Mouse (Mus musculus) stomach, embryonic 14.5 days (tissue): ENCODE results near the gene Slc16a11. TPM values are rescaled to one million over a fixed set of nuclear protein-coding genes. Genes with fewer than 3 reads are reported as not detected.

Experiments used
- ATAC-seq: fragments of 200-750 bp; cut with Nextera tagmentation; 2 replicates; pipeline ENCODE4 v1.8.0; 2017; ENCODE audit warnings: low read depth, moderate TSS enrichment; ENCODE audit not compliant: insufficient number of reproducible peaks, insufficient read depth, low FRiP score
- H3K27ac ChIP-seq: fragments of 300-500 bp; sonication (generic); 2 replicates; pipeline ENCODE4 v1.5.1; 2014; ENCODE audit warnings: mild to moderate bottlenecking, low read length, moderate library complexity, mixed read lengths
- H3K27me3 ChIP-seq: fragments of 300-500 bp; sonication (generic); 2 replicates; pipeline ENCODE4 v1.6.1; 2014; ENCODE audit warnings: low read length, control low read depth, mixed read lengths; ENCODE audit not compliant: control insufficient read depth, insufficient read depth
- H3K36me3 ChIP-seq: fragments of 300-500 bp; sonication (generic); 2 replicates; pipeline ENCODE4 v1.6.1; 2014; ENCODE audit warnings: mild to moderate bottlenecking, control low read depth, low read length, moderate library complexity, mixed read lengths; ENCODE audit not compliant: control insufficient read depth, insufficient read depth
- H3K4me1 ChIP-seq: fragments of 300-500 bp; sonication (generic); 2 replicates; pipeline ENCODE4 v1.6.1; 2014; ENCODE audit warnings: low read length, control low read depth, mixed read lengths; ENCODE audit not compliant: control insufficient read depth, insufficient read depth
- H3K4me2 ChIP-seq: fragments of 300-500 bp; sonication (generic); replicated peaks from 2 replicates; pipeline ENCODE4 v1.6.1; 2014; ENCODE audit warnings: low read depth, low read length, control low read depth
- H3K4me3 ChIP-seq: fragments of 300-500 bp; sonication (generic); 2 replicates; pipeline ENCODE4 v1.5.1; 2014; ENCODE audit warnings: low read depth, low read length, control low read depth
- H3K9ac ChIP-seq: fragments of 300-500 bp; sonication (generic); replicated peaks from 2 replicates; pipeline ENCODE4 v1.6.1; 2014; ENCODE audit warnings: low read depth, mild to moderate bottlenecking, control low read depth, low read length, moderate library complexity, mixed read lengths
- H3K9me3 ChIP-seq: fragments of 300-500 bp; sonication (generic); 2 replicates; pipeline ENCODE4 v1.6.1; 2016; ENCODE audit warnings: low read depth, low read length, control low read depth; ENCODE audit not compliant: control insufficient read depth
- WGBS: fragments of 180-500 bp; shearing (Covaris S2); extraction: QIAGEN DNeasy Blood & Tissue Kit; methylation state at CpG from one replicate; pipeline ENCODE4 v1.1.7; 2014; 5-methylcytosine and 5-hydroxymethylcytosine counted together
- polyA plus RNA-seq: library from polyadenylated mRNA; unstranded; fragments of >200 nt; fragmentation: Nextera tagmentation; extraction: Ambion mirVana; gene quantifications from 2 replicates; pipeline ENCODE4 v1.2.1, GENCODE M21; 2014

Gene Slc16a11
- polyA plus RNA-seq, 1 experiment from 2014 or later = 0.69 TPM

DNA sequence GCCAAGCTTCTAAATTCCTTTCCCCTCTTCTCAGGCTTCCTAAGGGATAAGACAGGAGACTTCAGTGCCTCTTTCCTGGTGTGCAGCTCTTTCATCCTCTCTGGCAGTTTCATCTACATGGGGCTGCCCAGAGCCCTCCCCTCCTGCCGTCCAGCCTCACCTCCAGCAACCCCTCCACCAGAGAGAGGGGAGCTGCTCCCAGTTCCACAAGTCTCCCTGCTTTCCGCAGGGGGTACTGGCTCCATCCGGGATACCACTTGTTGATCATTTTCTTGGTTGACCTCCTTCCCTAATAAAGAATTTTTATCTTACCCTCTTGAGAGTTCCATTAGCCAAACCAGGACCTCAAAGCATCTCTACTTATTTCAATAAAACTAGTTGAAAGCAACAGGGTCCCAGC, 3.6 kb downstream of the Slc16a11 start:
- Histone ChIP-seq H3K36me3 (no peaks in the 10 kb centered on the region; the same call in 1 of the 2 replicates), H3K4me2 (no peak overlapping the region), H3K9me3 (no peaks in the 10 kb centered on the region), H3K4me1 (peaks cover 16% of the 10 kb centered on the region; the same call in 1 of the 2 replicates), H3K4me3 (no peak overlapping the region), H3K27ac (no peak overlapping the region), H3K9ac (no peak overlapping the region), H3K27me3 (peaks cover 22% of the 10 kb centered on the region)
- no peak for ATAC-seq
- WGBS = 61% methylated on average over 3 of the region's 3 CpGs

DNA sequence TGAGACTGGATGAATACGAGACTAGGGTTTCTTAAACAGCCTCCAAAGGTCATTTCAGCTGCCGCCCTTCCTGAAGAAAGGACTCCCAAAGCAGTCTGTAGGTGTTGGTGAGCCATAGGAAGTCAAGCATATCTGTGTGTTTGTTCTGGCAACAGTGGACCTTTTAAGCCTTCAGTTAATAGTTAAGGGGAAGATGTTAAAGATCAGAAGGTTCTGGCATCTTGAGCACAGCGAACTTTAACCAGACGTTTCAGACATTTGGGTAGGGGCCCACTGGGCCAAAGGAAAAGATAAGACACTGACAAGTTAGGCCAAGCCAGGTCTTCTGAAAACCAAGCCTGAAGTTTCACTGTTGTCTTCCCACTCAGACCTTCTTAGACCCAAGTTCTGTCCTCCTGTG, 5.5 kb downstream of the Slc16a11 start:
- Histone ChIP-seq H3K9me3 (no peaks in the 10 kb centered on the region), H3K4me1 (peaks cover 21% of the 10 kb centered on the region; the same call in 1 of the 2 replicates), H3K36me3 (no peaks in the 10 kb centered on the region; the same call in 1 of the 2 replicates), H3K4me3 (no peak overlapping the region), H3K9ac (no peak overlapping the region), H3K27me3 (peaks cover 22% of the 10 kb centered on the region), H3K27ac (no peak overlapping the region), H3K4me2 (no peak overlapping the region)
- WGBS = 71% methylated on average over 4 of the region's 4 CpGs
- ATAC-seq = no peak

DNA sequence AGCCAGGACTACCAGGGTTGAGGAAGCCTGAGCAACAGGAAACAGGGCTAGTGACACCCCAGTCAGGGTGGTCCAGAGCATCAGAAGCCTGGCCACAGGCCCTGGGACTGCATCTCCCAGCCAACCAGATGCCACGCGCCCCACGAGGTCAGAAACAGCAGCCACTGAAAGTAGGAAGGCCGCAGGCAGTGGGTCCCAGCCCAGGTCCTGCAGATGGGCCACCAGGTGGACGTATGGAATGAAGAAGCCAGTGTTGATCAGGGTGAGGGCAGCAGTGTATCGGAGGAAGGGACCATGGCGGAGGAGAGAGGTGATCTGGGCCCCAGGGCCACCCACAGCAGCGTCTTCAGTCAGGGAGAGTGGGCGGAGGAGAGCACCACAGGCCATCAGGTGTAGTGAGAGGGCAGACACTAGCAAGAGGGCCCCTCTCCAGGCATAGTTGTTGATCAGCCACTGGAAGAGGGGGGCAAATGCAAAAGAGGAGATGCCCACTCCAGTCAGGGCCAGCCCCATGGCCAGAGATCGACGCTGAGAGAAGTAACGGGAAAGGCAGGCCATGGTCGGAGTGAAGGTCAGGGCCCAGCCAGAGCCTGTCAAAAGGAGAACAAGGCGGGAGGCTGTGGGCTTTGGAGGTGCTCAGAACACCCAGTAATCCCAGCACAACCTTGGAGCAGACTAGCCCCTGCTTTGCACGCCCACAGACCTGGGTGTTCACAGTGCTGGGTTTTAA, 6.4 kb downstream of the Slc16a11 start:
- Histone ChIP-seq H3K9me3 (no peaks in the 10 kb centered on the region), H3K4me2 (no peak overlapping the region), H3K9ac (no peak overlapping the region), H3K4me3 (no peak overlapping the region), H3K27me3 (peaks cover 17% of the 10 kb centered on the region), H3K27ac (no peak overlapping the region), H3K4me1 (peaks cover 21% of the 10 kb centered on the region; the same call in 1 of the 2 replicates), H3K36me3 (no peaks in the 10 kb centered on the region; the same call in 1 of the 2 replicates)
- 90% methylated on average over 15 of the region's 15 CpGs for WGBS
- ATAC-seq = no peak

- H3K9ac ChIP-seq = peak overlapping the region; percentile 57
- H3K4me3 ChIP-seq = peak overlapping the region; percentile 37
- peak overlapping the region; percentile 66 for H3K4me2 ChIP-seq
- no peaks in the 10 kb centered on the region; the same call in 1 of the 2 replicates for H3K36me3 ChIP-seq
- 64% methylated on average over 7 of the region's 7 CpGs for WGBS
- no peak for ATAC-seq
- peaks cover 12% of the 10 kb centered on the region for H3K27me3 ChIP-seq
- H3K27ac ChIP-seq = no peak overlapping the region
- 0 out of 2 replicates have a peak, but pooled peaks cover 20% of the 10 kb centered on the region for H3K4me1 ChIP-seq
- H3K9me3 ChIP-seq = no peaks in the 10 kb centered on the region
These were observed 7.3 kb downstream of the Slc16a11 start for GRCm38 (mm10) chr11:70219873-70220272.

GRCm38 (mm10) chr11:70220323-70220722, 7.8 kb downstream of the Slc16a11 start:
- peak overlapping the region; percentile 66 for H3K4me2 ChIP-seq
- H3K9ac ChIP-seq = peak overlapping the region; percentile 57
- no peak for ATAC-seq
- H3K36me3 ChIP-seq = no peaks in the 10 kb centered on the region; the same call in 1 of the 2 replicates
- peak overlapping the region; percentile 64; the same call in 1 of the 2 replicates for H3K27ac ChIP-seq
- H3K4me3 ChIP-seq = peak overlapping the region; percentile 37
- H3K9me3 ChIP-seq = no peaks in the 10 kb centered on the region
- WGBS = 2% methylated on average over 24 of the region's 24 CpGs
- H3K27me3 ChIP-seq = peaks cover 8% of the 10 kb centered on the region; the same call in 1 of the 2 replicates
- H3K4me1 ChIP-seq = 0 out of 2 replicates have a peak, but pooled peaks cover 17% of the 10 kb centered on the region

- Histone ChIP-seq H3K4me2 (peak within 1 kb of the TSS; percentile 66), H3K27ac (peak within 1 kb of the TSS; percentile 75; the same call in 1 of the 2 replicates), H3K36me3 (no peaks in the 10 kb centered on the region; the same call in 1 of the 2 replicates), H3K4me1 (0 out of 2 replicates have a peak, but pooled peaks cover 17% of the 10 kb centered on the region), H3K27me3 (peaks cover 4% of the 10 kb centered on the region; the same call in 1 of the 2 replicates), H3K9me3 (no peaks in the 10 kb centered on the region), H3K4me3 (peak within 1 kb of the TSS; percentile 37), H3K9ac (peak within 1 kb of the TSS; percentile 57)
- peak; percentile 94 for ATAC-seq
- under 1% methylated on average over 28 of the region's 28 CpGs for WGBS
These were observed 8.4 kb downstream of the Slc16a11 start, which contains the start of gene Slc16a13 for GRCm38 (mm10) chr11:70220731-70221602. Gene Slc16a13, minus strand, starts transcription at chr11:70221064.

GRCm38 (mm10) chr11:70221603-70222500, 9.3 kb downstream of the Slc16a11 start:
- H3K9me3 ChIP-seq = no peaks in the 10 kb centered on the region
- peak; percentile 24; the same call in 1 of the 2 replicates for ATAC-seq
- H3K27me3 ChIP-seq = peaks cover 6% of the 10 kb centered on the region; the same call in 1 of the 2 replicates
- H3K4me3 ChIP-seq = peak overlapping the region; percentile 37
- H3K27ac ChIP-seq = peak overlapping the region; percentile 75; the same call in 1 of the 2 replicates
- peaks cover 18% of the 10 kb centered on the region; the same call in 1 of the 2 replicates for H3K4me1 ChIP-seq
- 15% methylated on average over 14 of the region's 14 CpGs for WGBS
- H3K9ac ChIP-seq = peak overlapping the region; percentile 32; the same call in 1 of the 2 replicates
- no peaks in the 10 kb centered on the region; the same call in 1 of the 2 replicates for H3K36me3 ChIP-seq
- H3K4me2 ChIP-seq = peak overlapping the region; percentile 66
